Mouse (Mus musculus): ENCODE measurements around the gene Ambp.

Ambp gene

GRCm38 (mm10) chr4:63154699-63155098, at the start of gene Ambp:
Gene Ambp, minus strand, starts transcription at chr4:63154799.
- DNase-seq (ENCODE audit: low spot score in 2 of 2), result no peak

- DNase-seq (ENCODE audit: low spot score in 2 of 2), result no peak
These were observed 49.3 kb upstream of the Ambp start for GRCm38 (mm10) chr4:63203874-63204273.

GRCm38 (mm10) chr4:63199366-63199765, 44.8 kb upstream of the Ambp start:
- no peak for DNase-seq (ENCODE audit: low spot score in 2 of 2)

- DNase-seq (ENCODE audit: low spot score in 2 of 2), result no peak
These were observed 39.8 kb upstream of the Ambp start for GRCm38 (mm10) chr4:63194366-63194765.

GRCm38 (mm10) chr4:63191641-63192040, 37.0 kb upstream of the Ambp start:
- no peak for DNase-seq (ENCODE audit: low spot score in 2 of 2)

- DNase-seq (ENCODE audit: low spot score in 2 of 2), result no peak
These were observed 31.8 kb upstream of the Ambp start for GRCm38 (mm10) chr4:63186281-63186870.

- peak in 1 of 2 experiments; percentile 11 for DNase-seq (ENCODE audit: low spot score in 2 of 2)
These were observed 27.0 kb upstream of the Ambp start for GRCm38 (mm10) chr4:63181556-63181955.

GRCm38 (mm10) chr4:63171969-63172685, 17.5 kb upstream of the Ambp start, which contains the start of gene Kif12:
Gene Kif12, minus strand, starts transcription at chr4:63172131.
- DNase-seq (ENCODE audit: low spot score in 2 of 2), result no peak

- no peak for DNase-seq (ENCODE audit: low spot score in 2 of 2)
These were observed 16.5 kb upstream of the Ambp start for GRCm38 (mm10) chr4:63171122-63171521.

- DNase-seq (ENCODE audit: low spot score in 2 of 2), result no peak
These were observed 15.5 kb upstream of the Ambp start for GRCm38 (mm10) chr4:63170061-63170460.

GRCm38 (mm10) chr4:63166323-63166722, 11.7 kb upstream of the Ambp start:
- no peak for DNase-seq (ENCODE audit: low spot score in 2 of 2)

GRCm38 (mm10) chr4:63165636-63166035, 11.0 kb upstream of the Ambp start:
- DNase-seq (ENCODE audit: low spot score in 2 of 2), result no peak

- DNase-seq (ENCODE audit: low spot score in 2 of 2), result peak; percentile 58 to 59
These were observed 4.5 kb upstream of the Ambp start for GRCm38 (mm10) chr4:63158961-63159592.

- DNase-seq (ENCODE audit: low spot score in 2 of 2), result no peak
These were observed 3.6 kb upstream of the Ambp start for GRCm38 (mm10) chr4:63158192-63158591.

- DNase-seq (ENCODE audit: low spot score in 2 of 2), result no peak
These were observed 2.4 kb upstream of the Ambp start for GRCm38 (mm10) chr4:63156726-63157634.

- DNase-seq (ENCODE audit: low spot score in 2 of 2), result no peak
These were observed 997 bp upstream of the Ambp start for GRCm38 (mm10) chr4:63155596-63155995.

- DNase-seq (ENCODE audit: low spot score in 2 of 2), result no peak
These were observed 571 bp downstream of the Ambp start for GRCm38 (mm10) chr4:63154028-63154427.

- DNase-seq (ENCODE audit: low spot score in 2 of 2), result no peak
These were observed 3.5 kb downstream of the Ambp start for GRCm38 (mm10) chr4:63151127-63151526.

- no peak for DNase-seq (ENCODE audit: low spot score in 2 of 2)
These were observed 7.3 kb downstream of the Ambp start for GRCm38 (mm10) chr4:63147268-63147667.

- no peak for DNase-seq (ENCODE audit: low spot score in 2 of 2)
These were observed 24.5 kb downstream of the Ambp start for GRCm38 (mm10) chr4:63129891-63130624.

- DNase-seq (ENCODE audit: low spot score in 2 of 2), result no peak
These were observed 29.6 kb downstream of the Ambp start for GRCm38 (mm10) chr4:63124861-63125466.

All from urinary bladder, adult 18-20 months (tissue).